Mouse (Mus musculus) heart, embryonic 12.5 days (tissue): Measurements from ENCODE around the gene Tnfrsf1b. TPM values are rescaled to one million over a fixed set of nuclear protein-coding genes. Genes with fewer than 3 reads are reported as not detected.

Experiments used
- ATAC-seq: fragments of 200-750 bp; cut with Nextera tagmentation; 2 replicates; pipeline ENCODE4 v1.8.0; 2017; ENCODE audit warnings: moderate TSS enrichment, moderate library complexity; ENCODE audit not compliant: insufficient number of reproducible peaks, low FRiP score
- H3K27ac ChIP-seq: fragments of 300-500 bp; sonication (generic); 2 replicates; pipeline ENCODE4 v1.5.1; 2016; ENCODE audit warnings: mild to moderate bottlenecking, moderate library complexity; ENCODE audit not compliant: poor library complexity, severe bottlenecking
- H3K27me3 ChIP-seq: fragments of 300-500 bp; sonication (generic); replicated peaks from 2 replicates; pipeline ENCODE4 v1.6.1; 2016; ENCODE audit warnings: mild to moderate bottlenecking, moderate library complexity
- H3K36me3 ChIP-seq: fragments of 300-500 bp; sonication (generic); 2 replicates; pipeline ENCODE4 v1.6.1; 2016; ENCODE audit warnings: mild to moderate bottlenecking, moderate library complexity
- H3K4me1 ChIP-seq: fragments of 300-500 bp; sonication (generic); replicated peaks from 2 replicates; pipeline ENCODE4 v1.6.1; 2016; ENCODE audit warnings: mild to moderate bottlenecking
- H3K4me2 ChIP-seq: fragments of 300-500 bp; sonication (generic); 2 replicates; pipeline ENCODE4 v1.6.1; 2016; ENCODE audit warnings: mild to moderate bottlenecking, moderate library complexity
- H3K4me3 ChIP-seq: fragments of 300-500 bp; sonication (generic); 2 replicates; pipeline ENCODE4 v1.5.1; 2016; ENCODE audit warnings: mild to moderate bottlenecking
- H3K9ac ChIP-seq: fragments of 300-500 bp; sonication (generic); 2 replicates; pipeline ENCODE4 v1.6.1; 2016; ENCODE audit warnings: mild to moderate bottlenecking, moderate library complexity
- H3K9me3 ChIP-seq: fragments of 300-500 bp; sonication (generic); replicated peaks from 2 replicates; pipeline ENCODE4 v1.6.1; 2016; ENCODE audit warnings: mild to moderate bottlenecking, moderate library complexity
- WGBS: fragments of 180-500 bp; shearing (Covaris S2); methylation state at CpG from one replicate; pipeline ENCODE4 v1.1.7; 2016; 5-methylcytosine and 5-hydroxymethylcytosine counted together
- polyA plus RNA-seq: library from polyadenylated mRNA; unstranded; fragments of >200 nt; fragmentation: Nextera tagmentation; extraction: Ambion mirVana; gene quantifications from 2 replicates; pipeline ENCODE4 v1.2.1, GENCODE M21; 2016

Gene Tnfrsf1b
- polyA plus RNA-seq, 1 experiment from 2014 or later, result 3.8 TPM

DNA sequence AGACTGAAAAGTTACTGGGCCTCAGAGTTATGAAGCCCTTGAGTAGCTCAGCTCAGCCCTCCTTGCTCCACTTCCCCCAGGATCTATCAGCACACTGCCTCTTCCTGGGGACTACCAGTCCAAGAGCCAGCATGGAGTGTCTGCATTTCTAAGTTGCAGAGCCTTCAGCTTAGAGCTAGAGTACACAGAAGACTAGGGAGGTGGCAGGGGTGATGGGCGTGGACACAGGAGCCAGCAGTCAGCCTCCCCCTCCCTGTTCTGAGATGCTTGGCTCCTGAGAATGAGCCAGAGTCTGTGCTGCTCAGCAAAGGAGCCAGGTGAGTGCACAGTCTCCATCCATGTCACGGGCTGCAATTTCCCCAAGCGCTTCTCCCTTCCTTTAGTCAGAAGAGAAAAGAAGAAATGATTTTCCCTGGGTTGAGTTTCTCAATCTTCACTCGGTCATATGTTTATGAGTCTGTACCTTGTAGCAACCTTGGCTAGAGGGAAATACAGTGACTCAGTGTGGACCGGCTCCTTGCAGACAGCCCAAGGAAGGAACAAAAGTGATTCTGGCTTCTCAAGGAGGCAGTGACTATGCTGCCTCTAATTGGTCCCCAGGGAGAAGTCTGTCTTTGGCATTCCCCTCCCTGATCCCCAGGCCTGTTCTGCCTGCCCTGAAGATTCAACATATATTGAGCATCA is 11.2 kb upstream of the Tnfrsf1b start:
- Histone ChIP-seq H3K27me3 (no peaks in the 10 kb centered on the region), H3K9ac (no peak overlapping the region), H3K9me3 (no peaks in the 10 kb centered on the region), H3K4me3 (no peak overlapping the region), H3K4me2 (no peak overlapping the region), H3K36me3 (no peaks in the 10 kb centered on the region), H3K27ac (no peak overlapping the region), H3K4me1 (0 out of 2 replicates have a peak, but pooled peaks cover 4% of the 10 kb centered on the region)
- ATAC-seq, result no peak
- 57% methylated on average over 5 of the region's 5 CpGs for WGBS

DNA sequence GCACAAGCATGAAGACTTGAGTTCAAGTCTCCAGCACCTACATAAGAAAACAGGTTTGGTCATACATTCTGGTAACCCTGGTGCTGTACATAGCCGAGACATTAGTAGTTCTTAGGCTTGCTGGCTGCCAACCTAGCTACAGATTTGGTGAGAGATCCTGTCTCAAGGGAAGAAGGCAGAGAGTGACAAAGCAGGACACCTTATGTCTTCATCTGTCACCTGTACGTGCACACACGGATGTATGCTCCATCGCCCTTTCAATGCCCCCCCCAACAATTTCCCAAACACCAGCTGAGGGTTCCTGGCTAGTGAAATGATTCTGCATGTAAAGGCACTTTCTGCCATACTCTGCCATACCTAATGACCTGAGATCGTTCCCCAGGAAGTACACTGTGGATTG is 9.5 kb upstream of the Tnfrsf1b start:
- Histone ChIP-seq H3K4me3 (no peak overlapping the region), H3K27ac (no peak overlapping the region), H3K9me3 (no peaks in the 10 kb centered on the region), H3K27me3 (peaks cover 3% of the 10 kb centered on the region; the same call in 1 of the 2 replicates), H3K9ac (no peak overlapping the region), H3K36me3 (no peaks in the 10 kb centered on the region), H3K4me1 (0 out of 2 replicates have a peak, but pooled peaks cover 4% of the 10 kb centered on the region), H3K4me2 (no peak overlapping the region)
- 80% methylated on average over 5 of the region's 5 CpGs for WGBS
- no peak for ATAC-seq

DNA sequence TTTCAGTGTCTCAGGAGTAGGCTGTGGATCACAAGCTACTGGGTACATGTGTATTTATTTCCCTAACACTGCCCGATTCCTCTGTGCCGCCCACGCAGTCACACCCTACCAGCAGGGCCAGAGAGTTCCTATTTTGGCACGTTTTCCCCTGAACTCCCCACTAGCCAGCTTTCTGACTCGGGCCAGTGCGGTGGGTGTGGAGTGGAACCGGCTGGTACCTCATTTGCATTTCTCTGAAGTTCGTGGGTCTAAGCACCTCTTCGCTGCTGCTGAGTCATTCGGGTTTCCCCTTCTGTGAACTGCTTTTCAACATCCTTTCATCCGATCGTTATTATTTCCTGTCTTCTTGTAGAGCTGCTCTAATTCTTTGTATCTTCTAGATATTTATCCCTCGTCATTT is 7.7 kb upstream of the Tnfrsf1b start:
- H3K4me3 ChIP-seq, result no peak overlapping the region
- no peak overlapping the region for H3K27ac ChIP-seq
- ATAC-seq, result no peak
- no peaks in the 10 kb centered on the region for H3K36me3 ChIP-seq
- no peak overlapping the region; the same call in 1 of the 2 replicates for H3K4me2 ChIP-seq
- no peaks in the 10 kb centered on the region for H3K9me3 ChIP-seq
- H3K27me3 ChIP-seq, result peaks cover 3% of the 10 kb centered on the region; the same call in 1 of the 2 replicates
- H3K9ac ChIP-seq, result no peak overlapping the region
- 36% methylated on average over 13 of the region's 13 CpGs for WGBS
- H3K4me1 ChIP-seq, result 0 out of 2 replicates have a peak, but pooled peaks cover 4% of the 10 kb centered on the region

DNA sequence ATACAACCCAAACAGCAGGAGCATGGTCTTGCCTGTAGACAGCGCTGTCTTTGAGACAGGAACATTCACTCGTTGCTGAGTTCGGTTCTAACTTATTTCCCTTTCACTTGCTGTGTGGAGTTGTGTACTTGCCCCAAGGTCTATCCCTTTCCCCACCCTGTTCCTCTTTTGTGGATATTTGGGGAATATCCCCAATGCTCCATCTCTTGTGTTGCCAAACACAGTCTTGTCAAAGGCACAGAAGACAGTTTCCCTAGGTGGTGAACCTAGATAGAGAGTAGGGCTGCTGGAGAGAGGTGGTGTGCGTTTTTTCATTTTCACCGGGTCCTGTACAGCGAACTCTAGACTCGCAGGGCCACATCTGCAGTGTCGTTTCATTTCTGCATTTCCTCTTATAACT is 5.9 kb upstream of the Tnfrsf1b start:
- no peak overlapping the region for H3K4me3 ChIP-seq
- peaks cover 21% of the 10 kb centered on the region for H3K27me3 ChIP-seq
- no peak for ATAC-seq
- H3K36me3 ChIP-seq, result no peaks in the 10 kb centered on the region
- H3K9me3 ChIP-seq, result no peaks in the 10 kb centered on the region
- H3K9ac ChIP-seq, result no peak overlapping the region
- 83% methylated on average over 8 of the region's 8 CpGs for WGBS
- H3K4me1 ChIP-seq, result 0 out of 2 replicates have a peak, but pooled peaks cover 4% of the 10 kb centered on the region
- no peak overlapping the region for H3K27ac ChIP-seq
- H3K4me2 ChIP-seq, result no peak overlapping the region

DNA sequence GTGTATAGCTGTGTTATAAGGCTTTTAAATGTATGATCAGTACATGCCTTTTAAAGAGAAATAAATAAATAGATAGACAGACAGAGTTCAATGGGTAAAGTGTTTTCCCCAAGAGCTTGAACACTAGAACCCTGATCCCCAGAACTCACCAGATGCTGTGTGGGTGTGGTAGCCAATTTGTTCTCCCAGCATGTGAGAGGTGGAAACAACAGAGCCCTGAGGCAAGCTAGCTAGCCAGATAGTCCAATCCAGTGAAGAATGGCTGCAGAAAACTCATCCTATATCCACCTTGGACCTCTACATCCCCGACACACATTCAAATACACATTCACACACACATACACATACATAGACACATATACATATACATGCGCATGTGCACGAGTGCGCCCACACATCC is 4.9 kb upstream of the Tnfrsf1b start:
- ATAC-seq, result no peak
- no peak overlapping the region for H3K4me2 ChIP-seq
- WGBS, result 82% methylated on average over 4 of the region's 4 CpGs

DNA sequence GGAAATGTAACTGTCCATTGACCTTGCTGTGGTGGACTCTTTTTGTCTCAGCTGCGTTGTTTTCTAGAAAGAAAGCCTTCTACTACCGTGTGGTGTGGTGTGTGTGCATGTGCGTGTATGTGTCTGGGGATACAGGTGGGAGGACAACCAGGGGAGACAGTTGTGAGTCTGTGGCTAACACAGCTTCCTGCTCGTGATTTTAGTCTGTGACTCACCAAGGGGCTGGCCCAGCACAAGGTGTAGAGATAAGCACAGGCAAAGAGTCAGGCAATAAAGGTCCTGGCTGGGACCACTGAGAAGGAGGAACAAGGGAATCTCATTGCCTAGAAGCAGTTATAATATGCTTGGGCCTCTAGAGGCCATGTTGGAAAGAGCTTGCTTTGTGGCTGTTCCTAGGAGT is 3.3 kb upstream of the Tnfrsf1b start:
- Histone ChIP-seq H3K27ac (no peak overlapping the region), H3K4me3 (no peak overlapping the region), H3K4me1 (0 out of 2 replicates have a peak, but pooled peaks cover 4% of the 10 kb centered on the region), H3K9ac (no peak overlapping the region), H3K27me3 (peaks cover 45% of the 10 kb centered on the region), H3K4me2 (no peak overlapping the region), H3K36me3 (no peaks in the 10 kb centered on the region), H3K9me3 (no peaks in the 10 kb centered on the region)
- no peak for ATAC-seq
- 60% methylated on average over 4 of the region's 4 CpGs for WGBS

More for the DNA sequence above, 4.9 kb upstream of the Tnfrsf1b start:
- 0 out of 2 replicates have a peak, but pooled peaks cover 4% of the 10 kb centered on the region for H3K4me1 ChIP-seq
- peaks cover 32% of the 10 kb centered on the region for H3K27me3 ChIP-seq
- H3K36me3 ChIP-seq, result no peaks in the 10 kb centered on the region
- H3K4me3 ChIP-seq, result no peak overlapping the region
- no peak overlapping the region for H3K27ac ChIP-seq
- H3K9me3 ChIP-seq, result no peaks in the 10 kb centered on the region
- no peak overlapping the region for H3K9ac ChIP-seq

DNA sequence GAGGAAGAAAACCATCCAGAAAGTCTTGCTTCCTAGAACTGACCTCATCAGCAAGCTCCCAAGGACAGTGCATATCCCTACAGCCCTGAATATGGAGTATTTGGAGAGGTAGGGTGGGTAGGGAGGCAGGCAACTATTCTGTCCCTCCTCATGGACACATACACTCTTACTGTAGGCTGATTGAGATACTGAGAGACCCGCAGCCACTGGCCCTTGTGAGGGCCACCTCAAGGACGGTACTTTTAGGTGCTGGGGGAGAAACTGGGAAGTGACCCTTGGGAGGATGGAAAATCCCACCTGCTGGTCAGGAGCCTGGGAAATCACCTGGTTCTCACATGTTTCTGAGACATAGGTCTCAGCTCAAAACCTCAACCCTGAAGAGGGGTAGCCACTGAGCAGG is 886 bp upstream of the Tnfrsf1b start:
- H3K9me3 ChIP-seq, result no peaks in the 10 kb centered on the region
- H3K36me3 ChIP-seq, result no peaks in the 10 kb centered on the region
- H3K4me2 ChIP-seq, result no peak overlapping the region
- H3K9ac ChIP-seq, result no peak overlapping the region
- no peaks in the 10 kb centered on the region for H3K4me1 ChIP-seq
- no peak overlapping the region for H3K27ac ChIP-seq
- 57% methylated on average over 2 of the region's 2 CpGs for WGBS
- H3K4me3 ChIP-seq, result no peak overlapping the region
- peaks cover 47% of the 10 kb centered on the region for H3K27me3 ChIP-seq
- ATAC-seq, result no peak

DNA sequence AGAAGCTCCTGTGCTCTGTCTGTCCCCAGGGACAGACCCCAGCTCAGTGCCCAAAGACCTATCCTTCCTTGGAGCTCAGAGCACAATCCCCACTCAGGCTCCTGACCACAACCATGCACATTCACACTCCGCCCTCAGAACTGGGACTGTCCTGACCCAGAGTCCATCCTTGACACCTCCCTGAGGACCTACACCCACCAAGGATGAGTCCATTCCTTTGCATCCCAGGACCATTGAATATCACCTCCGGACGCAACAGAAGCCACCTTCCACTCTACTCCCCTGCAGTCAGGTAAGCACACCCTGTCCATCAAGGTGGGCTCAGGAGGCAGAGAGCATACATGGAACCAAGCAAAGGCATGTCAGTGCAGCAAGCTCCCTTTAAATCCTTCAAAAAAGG is 1.1 kb downstream of the Tnfrsf1b start:
- Histone ChIP-seq H3K36me3 (no peaks in the 10 kb centered on the region), H3K9me3 (no peaks in the 10 kb centered on the region), H3K27ac (no peak overlapping the region), H3K9ac (no peak overlapping the region), H3K4me2 (peak overlapping the region; percentile 80), H3K4me1 (no peaks in the 10 kb centered on the region), H3K4me3 (peak overlapping the region; percentile 51; the same call in 1 of the 2 replicates), H3K27me3 (peaks cover 46% of the 10 kb centered on the region)
- ATAC-seq, result no peak
- 80% methylated on average over 3 of the region's 3 CpGs for WGBS

DNA sequence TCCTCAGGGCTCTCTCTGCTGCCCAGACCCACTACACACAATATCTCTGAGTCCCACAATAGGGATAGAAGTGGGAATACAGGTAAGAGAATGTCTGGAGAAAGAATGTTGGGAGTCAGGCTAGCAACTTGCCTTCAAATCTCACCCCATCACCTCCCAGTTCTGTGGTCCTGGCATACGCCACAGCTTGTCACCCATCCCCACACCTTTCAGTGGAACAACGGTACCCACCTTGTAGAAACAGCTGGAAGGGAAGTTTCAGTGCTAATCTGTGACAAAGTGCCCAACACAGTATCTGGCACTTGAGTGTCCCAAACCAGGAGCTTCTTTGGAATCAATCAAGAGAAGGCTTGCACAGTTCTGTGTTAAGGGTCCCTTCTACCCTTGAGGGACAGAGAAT is 2.0 kb downstream of the Tnfrsf1b start:
- no peak for ATAC-seq
- Histone ChIP-seq H3K4me2 (no peak overlapping the region), H3K27me3 (peaks cover 46% of the 10 kb centered on the region), H3K27ac (no peak overlapping the region), H3K4me3 (no peak overlapping the region), H3K9ac (no peak overlapping the region), H3K4me1 (peaks cover 3% of the 10 kb centered on the region), H3K9me3 (no peaks in the 10 kb centered on the region), H3K36me3 (no peaks in the 10 kb centered on the region)
- WGBS, result 77% methylated on average over 2 of the region's 2 CpGs

DNA sequence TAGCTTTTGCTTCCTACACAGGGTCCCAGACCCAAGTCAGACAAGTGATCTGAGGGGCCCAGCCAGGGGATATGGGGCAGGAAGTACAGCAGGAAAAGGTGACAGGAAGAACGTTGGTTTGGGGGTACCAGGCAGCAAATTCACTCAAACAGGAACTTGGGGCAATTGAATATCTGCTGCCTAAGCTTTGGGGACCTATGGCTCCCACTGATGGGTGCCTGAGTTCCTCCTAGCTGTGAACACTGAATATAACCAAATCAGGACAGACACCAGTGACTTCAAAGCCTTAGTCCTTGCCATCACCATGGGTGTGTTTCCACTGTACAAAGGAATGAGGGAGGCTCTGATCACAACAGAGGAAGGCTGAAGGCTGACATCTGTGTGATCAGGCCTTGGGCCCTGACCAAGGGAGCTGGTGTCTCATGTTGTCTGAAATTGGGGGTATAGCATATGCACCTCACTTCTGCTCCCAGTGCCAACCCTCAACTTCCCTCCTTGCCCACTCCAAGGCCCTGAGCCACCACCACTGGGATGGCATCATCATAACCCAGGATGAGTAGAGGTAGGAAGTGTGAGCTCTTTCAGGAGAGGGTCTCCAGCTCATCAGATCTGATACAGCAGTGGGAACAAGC is 3.8 kb downstream of the Tnfrsf1b start:
- H3K9me3 ChIP-seq, result no peaks in the 10 kb centered on the region
- H3K4me3 ChIP-seq, result no peak overlapping the region
- no peak overlapping the region for H3K4me2 ChIP-seq
- H3K4me1 ChIP-seq, result peaks cover 11% of the 10 kb centered on the region
- no peak overlapping the region for H3K9ac ChIP-seq
- no peak for ATAC-seq
- no peak overlapping the region for H3K27ac ChIP-seq
- WGBS, result 50% methylated on average over 1 of the region's 1 CpGs
- peaks cover 30% of the 10 kb centered on the region for H3K27me3 ChIP-seq
- H3K36me3 ChIP-seq, result no peaks in the 10 kb centered on the region

DNA sequence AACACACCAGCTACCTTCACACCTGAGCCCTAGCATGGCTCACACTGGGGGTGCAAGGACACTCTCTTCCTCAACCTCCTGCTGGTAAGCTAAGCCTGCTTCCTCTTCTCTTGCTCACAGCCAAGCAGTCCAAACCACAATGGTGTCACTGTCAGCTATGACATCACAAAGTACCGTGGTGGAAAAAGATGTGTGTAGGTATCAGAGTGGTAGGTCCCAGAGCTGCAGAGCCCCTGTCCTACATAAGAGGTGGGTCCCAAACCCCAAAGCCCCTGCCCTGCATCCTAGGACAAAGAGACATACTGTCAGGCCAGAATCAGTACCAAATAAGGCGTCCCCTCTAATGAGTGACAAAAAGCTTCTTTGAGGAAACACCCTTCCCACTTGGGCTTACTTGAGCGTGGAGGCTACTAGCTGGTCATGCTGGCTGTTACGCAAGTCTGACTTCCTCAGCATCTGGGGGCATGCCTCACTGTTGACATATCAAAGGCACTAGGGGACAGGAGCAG is 5.9 kb downstream of the Tnfrsf1b start:
- Histone ChIP-seq H3K27me3 (peaks cover 13% of the 10 kb centered on the region), H3K4me3 (no peak overlapping the region), H3K9me3 (no peaks in the 10 kb centered on the region), H3K36me3 (no peaks in the 10 kb centered on the region), H3K4me2 (no peak overlapping the region), H3K9ac (no peak overlapping the region), H3K27ac (no peak overlapping the region), H3K4me1 (peaks cover 11% of the 10 kb centered on the region)
- 74% methylated on average over 4 of the region's 4 CpGs for WGBS
- ATAC-seq, result no peak
